Mouse (Mus musculus) intestine, embryonic 15.5 days (tissue): ENCODE data around the gene Cdk2ap2. TPM values are rescaled to one million over a fixed set of nuclear protein-coding genes. Genes with fewer than 3 reads are reported as not detected.
"Not testable (repeated sequence)": the region's sequence is repeated elsewhere in the genome, so short reads cannot be mapped to it uniquely, and the experiment has no call there.

Experiments used
- ATAC-seq: fragments of 200-750 bp; cut with Nextera tagmentation; 2 replicates; pipeline ENCODE4 v1.8.0; 2017; ENCODE audit warnings: moderate TSS enrichment, moderate library complexity
- H3K27ac ChIP-seq: fragments of 300-500 bp; sonication (generic); 2 replicates; pipeline ENCODE4 v1.5.1; 2015; ENCODE audit warnings: mild to moderate bottlenecking, inconsistent platforms
- H3K27me3 ChIP-seq: fragments of 300-500 bp; sonication (generic); replicated peaks from 2 replicates; pipeline ENCODE4 v1.6.1; 2015; ENCODE audit warnings: inconsistent platforms
- H3K36me3 ChIP-seq: fragments of 300-500 bp; sonication (generic); 2 replicates; pipeline ENCODE4 v1.6.1; 2015; ENCODE audit warnings: inconsistent platforms
- H3K4me1 ChIP-seq: fragments of 300-500 bp; sonication (generic); replicated peaks from 2 replicates; pipeline ENCODE4 v1.6.1; 2015; ENCODE audit warnings: inconsistent platforms
- H3K4me2 ChIP-seq: fragments of 300-500 bp; sonication (generic); replicated peaks from 2 replicates; pipeline ENCODE4 v1.6.1; 2015; ENCODE audit warnings: mild to moderate bottlenecking, inconsistent platforms
- H3K4me3 ChIP-seq: fragments of 300-500 bp; sonication (generic); replicated peaks from 2 replicates; pipeline ENCODE4 v1.5.1; 2015; ENCODE audit warnings: inconsistent platforms
- H3K9ac ChIP-seq: fragments of 300-500 bp; sonication (generic); 2 replicates; pipeline ENCODE4 v1.6.1; 2015; ENCODE audit warnings: inconsistent platforms
- H3K9me3 ChIP-seq: fragments of 300-500 bp; sonication (generic); 2 replicates; pipeline ENCODE4 v1.6.1; 2016; ENCODE audit warnings: inconsistent platforms
- WGBS: fragments of 180-500 bp; shearing (Covaris S2); methylation state at CpG from one replicate; pipeline ENCODE4 v1.1.7; 2015; 5-methylcytosine and 5-hydroxymethylcytosine counted together
- polyA plus RNA-seq: library from polyadenylated mRNA; unstranded; fragments of >200 nt; fragmentation: Nextera tagmentation; extraction: Ambion mirVana; gene quantifications from 2 replicates; pipeline ENCODE4 v1.2.1, GENCODE M21; 2015

The Cdk2ap2 gene
- polyA plus RNA-seq, 1 experiment from 2014 or later: 127 TPM

- H3K9ac ChIP-seq: no peak overlapping the region; the same call in 1 of the 2 replicates
- H3K4me3 ChIP-seq: no peak overlapping the region
- peak; percentile 52 for ATAC-seq
- no peaks in the 10 kb centered on the region for H3K9me3 ChIP-seq
- peak overlapping the region; percentile 76 for H3K27ac ChIP-seq
- WGBS: 57% methylated on average over 13 of the region's 13 CpGs
- H3K36me3 ChIP-seq: peaks cover 22% of the 10 kb centered on the region; the same call in 1 of the 2 replicates
- no peaks in the 10 kb centered on the region for H3K27me3 ChIP-seq
- peaks cover 23% of the 10 kb centered on the region for H3K4me1 ChIP-seq
- H3K4me2 ChIP-seq: peak overlapping the region; percentile 30
Observed at GRCm38 (mm10) chr19:4113186-4113805, 16.3 kb downstream of the Cdk2ap2 start.

DNA sequence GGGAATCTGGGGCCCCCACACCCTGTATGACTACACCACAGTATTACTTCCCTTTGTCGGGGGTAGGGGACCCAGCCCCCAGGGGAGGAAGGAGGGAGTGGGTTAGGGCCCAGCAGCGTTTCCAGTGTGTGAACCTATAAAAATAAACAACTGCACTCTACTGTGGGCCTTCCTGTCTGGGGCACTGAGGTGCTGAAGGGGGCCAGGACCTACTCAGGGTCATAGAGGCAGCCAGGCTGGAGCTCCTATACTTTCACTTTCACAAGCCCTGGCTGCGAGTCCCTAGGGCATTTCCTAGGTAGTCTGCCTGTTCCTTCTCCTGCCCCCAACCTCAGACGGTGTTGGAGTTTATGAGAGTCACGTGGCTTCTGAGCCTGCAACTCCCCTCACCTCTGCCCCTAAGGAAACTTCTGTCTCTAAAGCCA lies 16.8 kb downstream of the Cdk2ap2 start:
- 15% methylated on average over 5 of the region's 5 CpGs for WGBS
- Histone ChIP-seq H3K4me3 (no peak overlapping the region), H3K36me3 (peaks cover 22% of the 10 kb centered on the region; the same call in 1 of the 2 replicates), H3K27ac (peak overlapping the region; percentile 76), H3K9ac (no peak overlapping the region; the same call in 1 of the 2 replicates), H3K4me2 (peak overlapping the region; percentile 30), H3K27me3 (no peaks in the 10 kb centered on the region), H3K4me1 (peaks cover 23% of the 10 kb centered on the region), H3K9me3 (no peaks in the 10 kb centered on the region)
- peak; percentile 83 for ATAC-seq

DNA sequence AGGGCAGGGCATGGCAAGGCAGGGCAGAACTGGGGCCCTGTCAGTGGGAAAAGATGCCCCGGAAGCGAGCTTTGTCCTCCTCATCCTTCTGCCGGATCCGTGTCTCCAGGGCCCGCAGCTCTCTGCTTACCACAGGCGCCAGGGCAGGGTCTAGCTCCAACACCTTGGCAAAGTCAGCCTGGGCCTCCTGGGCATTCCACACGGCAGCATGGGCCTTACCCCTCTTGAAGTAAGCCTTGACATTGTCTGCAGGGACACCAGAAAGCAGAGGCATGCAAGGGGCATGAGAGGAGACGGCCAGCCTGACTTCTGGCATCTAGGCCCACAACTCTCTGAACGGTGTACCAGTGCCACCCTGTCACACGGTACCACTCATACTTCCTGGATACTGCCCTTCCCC lies 17.6 kb downstream of the Cdk2ap2 start:
- H3K4me2 ChIP-seq: peak overlapping the region; percentile 30; the same call in 1 of the 2 replicates

GRCm38 (mm10) chr19:4115144-4115543 lies 18.2 kb downstream of the Cdk2ap2 start:
- Histone ChIP-seq H3K4me2 (no peak overlapping the region), H3K27ac (no peak overlapping the region), H3K9me3 (no peaks in the 10 kb centered on the region), H3K9ac (no peak overlapping the region), H3K4me3 (no peak overlapping the region), H3K27me3 (no peaks in the 10 kb centered on the region), H3K36me3 (peaks cover 22% of the 10 kb centered on the region; the same call in 1 of the 2 replicates), H3K4me1 (peaks cover 24% of the 10 kb centered on the region)
- 96% methylated on average over 10 of the region's 10 CpGs for WGBS
- no peak for ATAC-seq

More for the DNA sequence above, 17.6 kb downstream of the Cdk2ap2 start:
- no peak overlapping the region for H3K9ac ChIP-seq
- WGBS: 78% methylated on average over 10 of the region's 10 CpGs
- H3K36me3 ChIP-seq: peaks cover 22% of the 10 kb centered on the region; the same call in 1 of the 2 replicates
- peaks cover 23% of the 10 kb centered on the region for H3K4me1 ChIP-seq
- ATAC-seq: no peak
- H3K27me3 ChIP-seq: no peaks in the 10 kb centered on the region
- H3K27ac ChIP-seq: peak overlapping the region; percentile 76; the same call in 1 of the 2 replicates
- no peak overlapping the region for H3K4me3 ChIP-seq
- no peaks in the 10 kb centered on the region for H3K9me3 ChIP-seq

DNA sequence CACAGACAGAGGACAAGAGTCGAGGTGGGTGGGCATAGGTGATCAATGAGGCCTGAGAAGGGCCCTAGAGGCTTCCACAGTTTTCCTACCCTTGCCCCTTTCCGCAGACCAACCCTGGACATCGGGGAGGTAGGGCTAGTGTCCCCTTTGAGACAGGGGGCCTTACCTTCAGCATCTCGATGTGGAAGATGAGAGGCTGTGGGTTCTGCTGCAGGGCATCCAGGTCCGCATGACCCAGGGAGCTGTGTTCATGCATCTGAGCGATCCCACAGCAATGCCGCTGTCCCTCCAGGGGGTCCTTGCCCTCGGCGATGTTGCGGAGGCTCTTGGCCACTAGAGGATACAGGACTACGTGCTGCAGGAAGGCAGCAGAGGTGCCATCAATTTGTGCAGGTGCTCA lies 18.8 kb downstream of the Cdk2ap2 start:
- Histone ChIP-seq H3K9me3 (no peaks in the 10 kb centered on the region), H3K4me1 (peaks cover 31% of the 10 kb centered on the region), H3K9ac (no peak overlapping the region), H3K4me3 (no peak overlapping the region), H3K27ac (no peak overlapping the region), H3K27me3 (no peaks in the 10 kb centered on the region), H3K36me3 (peaks cover 22% of the 10 kb centered on the region; the same call in 1 of the 2 replicates), H3K4me2 (no peak overlapping the region)
- 91% methylated on average over 11 of the region's 11 CpGs for WGBS
- no peak for ATAC-seq

DNA sequence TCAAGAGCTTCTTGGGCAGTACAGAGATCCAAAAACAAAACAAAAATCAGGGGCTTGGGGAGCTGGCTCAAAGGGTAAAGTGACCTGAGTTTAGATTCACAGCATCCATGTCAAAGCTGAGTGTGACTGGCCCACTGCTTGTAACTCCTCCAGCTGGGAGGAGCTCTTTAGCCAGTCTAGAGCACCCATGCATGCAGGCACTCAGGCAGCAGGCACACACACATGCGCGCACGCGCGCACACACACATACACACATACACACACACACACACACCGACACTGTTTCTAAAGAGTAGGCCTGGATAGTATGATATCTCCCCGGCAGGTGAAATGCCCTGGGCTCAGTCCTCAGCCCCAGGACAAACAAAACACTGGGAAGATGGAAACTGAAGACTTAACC lies 20.0 kb downstream of the Cdk2ap2 start:
- Histone ChIP-seq H3K4me3 (no peak overlapping the region), H3K27ac (no peak overlapping the region), H3K27me3 (no peaks in the 10 kb centered on the region), H3K4me2 (no peak overlapping the region), H3K9ac (no peak overlapping the region), H3K4me1 (peaks cover 36% of the 10 kb centered on the region), H3K36me3 (peaks cover 22% of the 10 kb centered on the region; the same call in 1 of the 2 replicates), H3K9me3 (no peaks in the 10 kb centered on the region)
- no peak for ATAC-seq
- 95% methylated on average over 7 of the region's 7 CpGs for WGBS

- no peak for ATAC-seq
- 89% methylated on average over 2 of the region's 2 CpGs for WGBS
Observed at GRCm38 (mm10) chr19:4118350-4118749, 21.4 kb downstream of the Cdk2ap2 start.

DNA sequence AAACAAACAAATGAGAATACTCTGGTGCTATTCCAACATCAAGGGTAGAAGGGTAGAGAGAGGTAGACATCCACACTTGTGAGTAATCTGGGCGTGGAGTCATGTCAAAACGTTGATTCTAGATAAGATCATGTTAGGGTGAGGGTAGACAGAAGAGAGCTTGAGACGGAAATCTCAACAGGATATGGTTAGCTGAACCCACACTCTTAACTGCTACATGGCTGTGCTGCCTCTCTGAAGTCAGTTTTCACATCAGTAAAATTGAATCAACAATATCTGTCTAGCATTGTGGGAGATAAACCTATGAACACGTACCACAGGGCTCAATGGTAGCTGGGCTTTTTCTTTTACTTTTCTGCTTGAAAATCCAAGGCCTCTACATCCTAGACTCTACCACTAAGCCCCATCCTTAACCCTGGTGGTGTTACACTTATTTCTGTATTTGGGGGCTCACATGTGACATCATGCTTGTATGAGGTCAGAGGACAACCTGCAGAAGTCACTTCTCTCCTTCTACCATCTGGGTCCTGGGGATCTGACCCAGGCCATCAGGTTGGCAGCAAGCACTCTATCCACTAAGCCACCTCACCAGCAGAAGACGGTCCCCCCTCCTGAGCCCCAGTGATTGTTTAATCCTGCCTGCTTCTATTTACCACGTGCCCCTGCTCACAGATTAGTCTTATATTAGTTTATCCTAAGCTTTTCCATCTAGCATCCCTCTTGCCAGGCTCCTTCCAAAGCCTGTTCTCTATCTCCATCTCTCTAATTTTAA lies 22.9 kb downstream of the Cdk2ap2 start:
- H3K27me3 ChIP-seq: no peaks in the 10 kb centered on the region
- H3K27ac ChIP-seq: no peak overlapping the region
- H3K9ac ChIP-seq: no peak overlapping the region
- H3K4me3 ChIP-seq: no peak overlapping the region
- H3K36me3 ChIP-seq: peaks cover 16% of the 10 kb centered on the region; the same call in 1 of the 2 replicates
- peak overlapping the region; percentile 60 for H3K4me2 ChIP-seq
- H3K9me3 ChIP-seq: no peaks in the 10 kb centered on the region
- ATAC-seq: no peak
- WGBS: 77% methylated on average over 6 of the region's 6 CpGs
- H3K4me1 ChIP-seq: peaks cover 16% of the 10 kb centered on the region

More at GRCm38 (mm10) chr19:4118350-4118749, 21.4 kb downstream of the Cdk2ap2 start:
- no peak overlapping the region for H3K9ac ChIP-seq
- no peak overlapping the region for H3K4me3 ChIP-seq
- peaks cover 22% of the 10 kb centered on the region; the same call in 1 of the 2 replicates for H3K36me3 ChIP-seq
- no peaks in the 10 kb centered on the region for H3K27me3 ChIP-seq
- no peaks in the 10 kb centered on the region for H3K9me3 ChIP-seq
- H3K4me1 ChIP-seq: peaks cover 26% of the 10 kb centered on the region
- H3K4me2 ChIP-seq: no peak overlapping the region
- H3K27ac ChIP-seq: no peak overlapping the region

DNA sequence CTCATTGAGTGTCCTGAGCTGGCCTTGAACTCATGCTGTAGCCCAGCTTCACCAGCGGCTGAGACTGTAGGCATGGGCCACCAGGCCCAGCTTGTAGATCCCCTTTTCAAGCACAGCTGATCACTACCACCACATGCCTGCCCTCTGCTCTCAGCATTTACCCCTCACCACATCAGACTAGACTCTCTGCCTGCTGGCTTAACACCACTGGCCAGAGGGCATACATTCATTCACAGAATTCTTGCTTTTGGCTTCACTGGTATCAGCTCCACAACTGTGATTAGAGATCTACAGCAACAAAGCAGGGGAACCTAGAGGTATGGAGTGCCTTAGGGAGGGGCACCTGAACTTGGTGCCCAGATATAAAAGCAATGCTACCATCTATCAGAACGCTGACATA lies 23.5 kb downstream of the Cdk2ap2 start:
- Histone ChIP-seq H3K27me3 (no peaks in the 10 kb centered on the region), H3K9ac (no peak overlapping the region), H3K36me3 (peaks cover 11% of the 10 kb centered on the region; the same call in 1 of the 2 replicates), H3K27ac (no peak overlapping the region), H3K4me2 (peak overlapping the region; percentile 60), H3K4me1 (peaks cover 13% of the 10 kb centered on the region), H3K9me3 (no peaks in the 10 kb centered on the region), H3K4me3 (no peak overlapping the region; the same call in 1 of the 2 replicates)
- WGBS: 96% methylated on average over 2 of the region's 2 CpGs
- no peak for ATAC-seq

DNA sequence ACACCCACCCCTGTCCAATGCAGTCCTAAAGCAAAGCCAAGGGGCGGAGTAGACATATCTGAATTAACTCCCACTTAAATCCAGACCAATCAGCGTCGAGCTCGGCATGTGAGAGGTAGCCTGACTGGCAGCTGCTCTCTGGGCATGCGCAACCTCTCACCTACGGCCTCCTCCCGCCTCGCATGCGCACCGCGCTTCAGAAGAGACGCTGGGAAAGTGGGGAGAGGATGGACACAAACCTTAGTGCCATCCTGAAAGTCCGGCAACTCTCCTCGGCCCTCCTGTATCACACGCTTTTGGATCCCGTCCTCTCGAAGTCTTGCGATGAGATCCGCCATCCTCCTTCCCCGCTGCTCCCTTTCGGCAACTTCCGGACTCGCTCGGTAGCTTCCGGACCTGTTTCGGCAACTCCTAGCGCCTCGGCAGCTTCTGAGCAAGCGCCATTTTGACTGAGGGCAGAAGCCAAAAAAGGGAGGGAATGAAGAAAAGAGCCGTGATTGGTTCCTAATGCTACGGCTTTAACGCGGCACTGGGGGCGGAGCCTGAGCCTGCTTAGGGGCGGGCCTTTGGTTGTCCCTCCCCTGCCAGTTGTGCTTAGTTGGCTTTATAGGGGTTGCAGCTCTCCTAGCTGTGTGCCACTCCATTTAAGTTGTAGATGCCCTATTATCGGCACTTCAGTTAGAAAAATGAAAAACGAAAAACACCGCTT lies 24.3 kb downstream of the Cdk2ap2 start:
- Histone ChIP-seq H3K4me3 (peak overlapping the region; percentile 50), H3K27me3 (no peaks in the 10 kb centered on the region), H3K27ac (peak overlapping the region; percentile 70), H3K36me3 (peaks cover 6% of the 10 kb centered on the region; the same call in 1 of the 2 replicates), H3K9ac (peak overlapping the region; percentile 55), H3K4me2 (peak overlapping the region; percentile 60), H3K9me3 (no peaks in the 10 kb centered on the region), H3K4me1 (peaks cover 13% of the 10 kb centered on the region)
- ATAC-seq: peak; percentile 79
- WGBS: 3% methylated on average over 38 of the region's 38 CpGs

GRCm38 (mm10) chr19:4121896-4122295 lies 24.9 kb downstream of the Cdk2ap2 start:
- Histone ChIP-seq H3K4me2 (peak overlapping the region; percentile 60; the same call in 1 of the 2 replicates), H3K4me1 (peaks cover 18% of the 10 kb centered on the region), H3K4me3 (0 out of 2 replicates have a peak overlapping the region, but pooled peaks have one; percentile 50)
- H3K9ac ChIP-seq, H3K27me3 ChIP-seq, H3K27ac ChIP-seq, H3K36me3 ChIP-seq, H3K9me3 ChIP-seq, ATAC-seq: not testable (repeated sequence)
- 53% methylated on average over 6 of the region's 6 CpGs for WGBS
